Mouse (Mus musculus): ENCODE measurements around the gene Fam155a.

Gene Fam155a

GRCm38 (mm10) chr8:9159322-9159721, 611.6 kb downstream of the Fam155a start:
- DNase-seq = no peak

DNA sequence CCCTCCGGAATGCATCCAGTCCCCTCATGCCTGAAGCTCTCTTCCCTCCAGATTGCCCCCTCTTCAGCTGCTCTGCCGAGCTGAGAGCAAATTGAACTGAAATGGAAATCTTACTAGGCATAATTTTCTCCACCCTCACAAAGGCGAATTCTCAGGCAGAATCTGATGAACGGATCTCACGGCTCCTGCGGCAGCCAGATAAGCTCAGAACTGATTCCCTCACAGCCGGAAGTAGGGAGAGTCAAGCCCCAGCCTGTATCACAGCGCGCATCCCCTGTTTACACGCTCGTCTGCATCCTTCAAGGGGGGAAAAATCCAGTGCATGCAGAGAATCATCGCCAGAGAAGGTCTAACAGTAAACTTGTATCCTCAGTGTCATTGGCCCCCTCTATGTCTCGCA, 612.3 kb downstream of the Fam155a start:
- no peak for DNase-seq

GRCm38 (mm10) chr8:9157141-9157781, 613.7 kb downstream of the Fam155a start:
- no peak for DNase-seq

All from cerebellum, adult 8-10 months (tissue).